Mouse (Mus musculus) bone marrow macrophage, adult 2 months (primary cell): ENCODE measurements around the gene Spint2.

Experiments used
- CTCF ChIP-seq: IDR thresholded peaks from 2 replicates; pipeline ENCODE4 v1.5.1; 2012; ENCODE audit warnings: low read depth, mild to moderate bottlenecking, low read length, moderate library complexity
- POLR2A ChIP-seq: IDR thresholded peaks from 2 replicates; pipeline ENCODE4 v1.6.1; 2012; ENCODE audit warnings: mild to moderate bottlenecking, low read depth, low read length, borderline replicate concordance

DNA sequence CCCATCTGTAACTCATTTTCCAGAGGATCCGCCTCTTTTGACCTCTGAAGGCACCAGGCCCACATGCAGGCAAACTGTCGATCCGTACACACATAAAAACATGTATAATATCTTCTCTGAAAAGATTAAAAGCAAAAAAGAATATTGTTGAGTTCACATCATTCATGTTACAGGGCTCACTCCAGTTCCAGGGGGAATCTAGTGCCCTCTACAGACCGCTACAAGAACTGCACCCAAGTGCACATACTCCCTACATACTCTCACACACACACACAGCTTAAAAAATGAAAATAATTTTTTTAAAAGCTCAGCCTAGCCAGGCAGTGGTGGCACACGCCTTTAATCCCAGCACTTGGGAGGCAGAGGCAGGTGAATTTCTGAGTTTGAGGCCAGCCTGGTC is 47.1 kb downstream of the Spint2 start:
- TF ChIP-seq POLR2A (no peak), CTCF (no peak)
